Mouse (Mus musculus): ENCODE measurements around the gene Mapkapk3.
A peak's percentile ranks its signal among the peaks of the same experiment; 100 is the strongest.

The Mapkapk3 gene

DNA sequence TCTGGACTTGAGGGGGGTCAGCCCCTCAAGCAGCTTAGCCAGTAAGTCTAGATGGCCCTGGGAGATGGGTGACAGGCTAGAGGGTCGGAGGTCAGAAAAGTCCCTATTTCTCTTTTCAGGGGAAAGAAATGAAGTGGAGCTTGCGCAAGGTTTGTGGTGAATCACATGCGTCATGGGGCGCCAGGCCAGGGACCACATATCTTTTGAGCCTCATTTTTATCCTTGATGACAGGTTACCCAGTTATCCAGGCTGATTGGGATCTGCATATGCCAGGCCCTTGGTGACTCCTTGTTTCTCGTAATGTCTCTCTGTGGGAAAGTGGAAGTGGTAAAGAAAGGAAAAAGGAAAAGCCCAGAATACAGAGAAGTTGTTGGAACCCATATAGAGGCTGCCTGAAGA, 25.8 kb downstream of the Mapkapk3 start:
- no peak for DNase-seq (ENCODE audit: low read depth, low spot score)

DNA sequence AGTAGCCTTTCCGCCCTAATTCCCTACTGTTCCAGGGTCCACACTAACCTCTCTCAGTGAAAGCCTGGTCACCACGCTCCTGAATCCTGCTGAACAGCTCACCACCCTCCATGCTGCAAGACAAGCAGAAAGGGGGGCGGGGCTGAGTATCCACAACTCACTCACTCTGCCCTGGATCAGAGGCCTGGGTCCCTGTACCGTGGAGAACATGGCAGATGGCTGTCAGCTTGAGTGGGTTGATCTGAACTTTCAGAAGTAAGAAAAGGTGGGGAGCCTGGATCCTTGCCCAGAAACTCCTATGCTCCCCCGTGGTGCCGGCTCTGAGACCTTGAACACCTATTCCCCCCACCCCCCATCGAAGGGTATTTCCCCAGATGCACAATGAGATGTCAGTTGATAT, 27.3 kb downstream of the Mapkapk3 start:
- DNase-seq (ENCODE audit: low read depth, low spot score): no peak

DNA sequence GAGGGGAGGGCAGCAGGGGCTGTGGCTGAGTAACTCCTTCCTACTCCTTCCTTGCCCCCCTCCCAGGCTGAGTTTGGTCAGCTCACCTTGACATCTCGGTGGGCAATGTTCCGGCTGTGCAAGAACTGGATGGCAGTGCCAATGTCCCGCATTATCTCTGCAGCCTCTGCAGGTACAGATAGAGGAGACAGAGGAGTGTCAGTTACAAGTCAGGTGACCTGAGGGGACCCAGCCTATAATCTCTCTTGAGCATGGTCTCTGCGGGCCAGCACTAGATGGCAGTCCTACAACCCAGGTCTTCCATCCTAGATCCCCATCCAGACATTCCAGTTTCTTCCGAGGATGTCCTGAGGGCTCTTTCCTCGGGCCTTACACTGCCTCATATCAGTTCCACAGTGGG, 27.9 kb downstream of the Mapkapk3 start:
- no peak for DNase-seq (ENCODE audit: low read depth, low spot score)

DNA sequence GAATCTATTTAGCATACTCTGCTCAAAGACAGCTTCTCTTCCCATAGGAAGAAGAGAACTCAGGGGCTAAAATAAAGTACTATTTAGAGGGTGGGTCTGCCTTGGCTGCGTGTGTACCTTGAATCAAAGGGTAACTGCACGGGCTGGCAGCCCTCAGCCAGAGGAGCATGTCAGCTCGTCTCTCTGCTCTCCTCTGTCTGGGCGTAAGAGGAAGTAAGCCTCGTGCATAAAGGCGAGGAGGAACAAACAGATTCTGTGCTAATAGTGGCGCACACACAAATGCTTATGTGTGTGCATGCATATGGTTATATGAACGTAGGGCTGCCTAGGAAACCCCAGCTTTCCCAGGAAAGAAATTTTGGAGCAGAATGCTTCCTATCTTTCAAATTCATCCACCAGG, 28.8 kb downstream of the Mapkapk3 start:
- no peak for DNase-seq (ENCODE audit: low read depth, low spot score)

DNA sequence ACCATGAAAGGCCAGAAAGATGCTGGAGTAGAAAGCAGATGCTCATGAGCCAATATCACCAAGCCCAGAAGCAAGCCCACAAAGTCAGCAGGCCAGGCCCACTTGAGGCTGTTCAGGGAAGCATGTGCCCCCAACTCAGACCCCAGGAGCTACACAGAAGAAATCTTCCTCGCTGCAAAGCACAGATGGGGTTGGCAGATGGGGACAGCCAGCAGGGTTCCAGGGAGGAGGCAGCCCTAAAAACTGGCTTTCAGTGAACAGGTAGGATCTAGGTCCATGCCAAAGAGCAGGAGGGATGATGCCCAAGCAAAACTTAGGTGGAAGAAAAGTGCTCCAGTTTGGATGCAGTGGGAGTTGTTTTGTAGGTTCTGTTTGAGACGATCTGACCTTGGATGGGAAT, 29.2 kb downstream of the Mapkapk3 start:
- DNase-seq (ENCODE audit: low read depth, low spot score): no peak

DNA sequence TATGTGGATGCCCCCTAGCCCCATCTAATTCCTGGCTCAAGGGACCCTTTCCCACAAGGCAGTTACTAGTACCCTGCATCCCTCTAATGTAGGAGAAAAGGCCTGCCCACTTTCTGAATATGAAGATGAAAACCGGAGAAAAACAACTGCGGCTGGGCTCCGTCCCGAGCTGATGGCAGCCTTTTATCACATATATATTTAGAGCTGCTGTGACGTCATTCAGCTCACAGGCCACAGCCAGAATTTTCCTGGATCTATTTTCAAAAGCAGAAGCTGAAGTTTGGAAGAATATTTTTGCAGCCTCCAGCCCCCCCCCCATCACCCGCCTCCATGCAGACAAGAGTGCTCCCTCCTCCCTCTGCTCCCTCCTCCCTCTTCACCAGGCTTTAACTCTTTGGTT, 30.1 kb downstream of the Mapkapk3 start:
- no peak for DNase-seq (ENCODE audit: low read depth, low spot score)

DNA sequence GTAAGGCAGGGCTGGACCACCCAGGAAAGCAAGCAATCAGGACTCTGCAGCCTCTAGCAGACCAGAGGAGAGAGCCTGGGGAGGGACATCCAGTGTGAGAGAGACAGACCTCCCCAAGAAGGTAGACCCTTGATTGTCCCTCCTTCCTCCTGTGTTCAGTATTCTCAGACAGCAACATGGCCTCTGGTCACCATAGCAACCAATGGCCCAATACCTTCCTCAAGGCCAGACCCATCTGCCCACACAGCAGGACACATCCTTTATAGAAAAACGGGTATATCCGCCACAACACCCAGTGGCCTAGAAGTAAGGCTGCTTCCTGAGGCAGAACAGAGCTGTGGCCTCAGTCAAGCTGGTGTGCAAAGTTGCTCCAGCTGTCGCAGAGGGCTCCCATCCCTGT, 34.1 kb downstream of the Mapkapk3 start:
- peak; percentile 55 for DNase-seq (ENCODE audit: low read depth, low spot score)

DNA sequence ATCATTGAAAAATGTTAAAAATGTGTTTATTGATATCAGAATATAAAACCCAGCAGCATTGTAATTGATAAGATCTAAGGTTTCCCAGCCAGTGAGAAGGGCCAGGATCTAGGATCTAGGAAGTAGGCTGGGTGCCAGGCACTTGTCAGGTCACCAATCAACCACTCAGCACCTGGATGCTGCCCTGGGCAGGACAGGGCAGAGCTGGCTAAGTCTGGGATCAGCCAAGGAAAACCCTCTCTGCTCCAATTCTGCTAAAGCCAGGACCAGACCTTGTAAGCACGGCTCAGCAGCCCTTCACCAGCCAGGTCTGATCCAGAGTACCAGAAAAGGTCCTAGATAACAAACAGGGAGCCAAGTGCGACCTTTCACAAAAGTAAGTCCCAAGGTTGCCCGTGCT, 34.8 kb downstream of the Mapkapk3 start:
- DNase-seq (ENCODE audit: low read depth, low spot score): no peak

DNA sequence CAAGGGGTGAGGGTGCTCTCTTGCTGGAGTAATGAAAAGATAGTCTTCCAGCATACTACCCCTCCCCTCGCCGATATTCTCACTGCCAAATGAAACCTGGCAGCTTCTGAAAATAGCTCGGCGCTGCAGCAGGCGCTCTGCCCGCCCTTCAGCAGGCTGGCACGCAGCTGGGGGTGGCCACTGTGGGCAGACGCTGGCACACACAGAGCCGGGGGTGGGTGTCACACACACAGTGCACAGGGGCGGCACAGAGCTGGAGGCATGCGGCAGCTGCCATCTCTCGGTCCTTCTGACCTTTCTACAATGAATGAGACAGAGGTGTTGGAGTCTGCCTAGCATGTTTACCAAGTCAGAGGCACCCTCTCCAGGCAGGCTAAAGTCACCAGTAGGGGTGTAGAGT, 35.2 kb downstream of the Mapkapk3 start:
- DNase-seq (ENCODE audit: low read depth, low spot score): no peak

DNA sequence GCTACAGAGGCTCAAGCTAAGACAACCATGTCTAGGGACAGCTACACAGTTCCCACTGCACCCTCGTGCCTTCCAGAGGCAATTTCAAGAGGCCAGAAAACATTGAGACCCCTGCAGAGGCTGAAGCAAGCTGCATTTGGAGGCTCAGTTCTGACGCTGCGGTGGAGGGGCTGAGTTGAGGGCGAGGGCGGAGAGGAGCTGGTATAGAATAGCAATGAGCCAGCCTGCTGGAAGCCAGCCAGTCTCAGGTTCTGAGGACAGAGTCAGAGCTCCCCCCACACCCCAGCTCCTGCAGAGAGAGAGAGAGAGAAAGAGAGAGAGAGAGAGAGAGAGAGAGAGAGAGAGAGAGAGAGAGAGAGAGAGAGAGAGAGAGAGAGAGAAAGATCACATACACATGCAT, 37.5 kb downstream of the Mapkapk3 start:
- no peak for DNase-seq (ENCODE audit: low read depth, low spot score)

DNA sequence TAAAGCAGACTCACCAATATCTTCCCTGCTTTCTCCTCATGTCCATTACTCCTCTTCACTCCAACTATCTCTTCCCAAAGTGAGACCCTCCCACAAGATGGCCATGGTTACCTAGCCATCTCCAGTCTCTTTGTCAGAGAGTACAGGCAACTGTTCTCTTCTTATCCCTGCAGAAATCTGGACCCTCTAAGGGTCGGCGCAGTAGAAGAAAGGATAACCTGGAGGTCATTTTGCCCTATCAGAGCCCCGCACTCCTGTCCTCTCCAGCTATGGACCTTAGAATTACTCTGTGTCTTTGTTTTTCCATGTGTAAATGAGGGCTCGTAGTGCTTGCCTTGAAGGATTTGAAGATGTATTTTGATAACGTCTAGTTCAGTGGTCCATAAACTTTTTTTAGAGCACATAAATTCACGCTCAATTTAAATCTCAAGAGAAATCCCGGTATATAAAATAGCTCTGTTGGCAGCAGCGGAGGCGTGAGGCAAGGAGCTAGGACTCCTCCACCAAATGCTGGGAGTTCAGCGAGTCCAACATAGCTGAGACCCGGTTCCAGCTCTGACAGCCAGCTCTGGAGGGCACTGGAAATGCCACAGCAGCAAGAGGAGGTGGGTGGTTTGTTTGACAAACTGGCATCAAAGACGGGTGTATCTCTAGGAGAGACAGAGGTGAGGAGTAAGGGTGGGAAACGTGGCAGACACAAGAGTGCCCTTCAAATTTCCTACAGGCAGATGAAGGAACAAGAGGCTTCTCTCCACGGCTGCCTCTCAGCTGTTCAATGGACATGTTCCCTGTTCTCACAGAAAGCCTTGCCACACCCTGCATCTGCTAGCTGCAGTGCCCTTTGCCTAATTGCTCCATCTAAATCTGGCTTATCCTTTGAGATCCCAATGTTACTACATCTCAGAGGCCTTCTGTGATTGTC, 39.0 kb downstream of the Mapkapk3 start:
- DNase-seq (ENCODE audit: low read depth, low spot score): no peak

DNA sequence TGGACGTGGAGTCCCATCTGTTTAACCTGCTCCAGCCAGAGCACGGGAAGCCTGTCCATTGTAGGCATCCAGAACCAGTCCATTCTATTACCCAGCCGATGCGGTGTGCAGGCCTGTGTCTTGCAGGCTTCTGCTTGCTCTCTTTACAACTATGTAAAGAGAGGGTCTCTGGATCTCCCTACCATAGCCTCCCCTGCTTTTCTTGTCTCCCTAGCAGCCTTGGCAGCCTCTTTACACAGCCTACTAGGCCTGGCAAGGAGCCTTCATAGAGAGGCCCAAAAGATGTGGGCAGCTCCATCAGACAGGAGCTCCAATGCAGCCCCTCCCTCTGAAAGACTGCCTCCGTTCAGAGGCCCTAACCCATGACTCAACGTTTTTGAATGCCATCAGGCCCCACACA, 40.5 kb downstream of the Mapkapk3 start:
- DNase-seq (ENCODE audit: low read depth, low spot score): no peak

DNA sequence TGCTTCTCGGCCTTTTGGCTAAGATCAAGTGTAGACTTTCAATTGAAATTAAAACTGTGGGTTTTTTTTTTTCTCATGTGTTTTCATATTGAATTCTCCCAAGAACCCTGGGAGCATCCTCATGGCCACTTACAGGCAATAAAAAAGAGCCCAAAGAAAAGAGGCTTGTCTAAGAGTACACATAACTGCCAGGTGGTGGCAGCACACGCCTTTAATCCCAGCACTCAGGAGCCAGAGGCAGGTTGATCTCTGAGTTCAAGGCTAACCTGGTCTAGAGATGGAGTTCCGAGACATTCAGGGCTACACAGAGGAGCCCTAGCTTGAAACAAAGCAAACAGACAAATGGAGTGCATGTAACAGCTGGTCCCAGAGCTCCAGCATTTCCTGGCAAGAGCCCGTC, 43.5 kb downstream of the Mapkapk3 start:
- no peak for DNase-seq (ENCODE audit: low read depth, low spot score)

DNA sequence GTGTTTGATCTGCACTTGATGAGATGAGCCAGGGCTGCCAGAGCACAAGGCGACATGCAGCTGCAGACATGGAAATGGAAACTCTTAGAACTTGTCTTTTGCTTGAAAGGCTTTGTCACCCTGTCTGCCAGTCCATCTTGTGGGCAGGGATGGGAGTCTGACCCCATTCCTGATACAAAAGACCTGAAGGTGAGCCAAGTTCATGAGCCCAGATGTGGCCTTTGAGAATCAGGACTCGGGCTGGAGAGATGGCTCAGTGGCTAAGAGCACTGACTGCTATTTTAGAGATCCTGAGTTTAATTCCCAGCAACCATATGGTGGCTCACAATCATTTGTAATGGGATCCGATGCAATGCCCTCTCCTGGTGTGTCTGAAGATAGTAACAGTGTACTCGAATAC, 44.4 kb downstream of the Mapkapk3 start:
- DNase-seq (ENCODE audit: low read depth, low spot score): no peak

DNA sequence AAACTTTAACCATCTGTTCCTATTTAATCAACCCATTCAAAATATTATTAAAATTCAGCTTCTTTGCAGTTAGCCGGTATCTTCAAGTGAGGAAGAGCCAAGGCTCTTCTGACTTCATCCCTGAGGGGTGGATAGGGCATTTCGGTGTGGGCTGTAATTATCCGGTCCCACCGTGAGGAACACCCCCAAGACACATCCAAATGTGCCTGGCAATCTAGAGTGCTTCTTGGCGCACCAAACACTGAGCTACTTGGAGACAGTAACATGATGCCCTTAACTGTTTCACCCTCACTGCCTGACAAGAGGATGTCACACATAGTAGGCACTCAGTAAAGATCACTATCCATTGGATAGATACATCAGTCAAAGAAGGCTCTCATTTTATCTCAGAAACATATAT, 53.5 kb downstream of the Mapkapk3 start:
- no peak for DNase-seq (ENCODE audit: low read depth, low spot score)

DNA sequence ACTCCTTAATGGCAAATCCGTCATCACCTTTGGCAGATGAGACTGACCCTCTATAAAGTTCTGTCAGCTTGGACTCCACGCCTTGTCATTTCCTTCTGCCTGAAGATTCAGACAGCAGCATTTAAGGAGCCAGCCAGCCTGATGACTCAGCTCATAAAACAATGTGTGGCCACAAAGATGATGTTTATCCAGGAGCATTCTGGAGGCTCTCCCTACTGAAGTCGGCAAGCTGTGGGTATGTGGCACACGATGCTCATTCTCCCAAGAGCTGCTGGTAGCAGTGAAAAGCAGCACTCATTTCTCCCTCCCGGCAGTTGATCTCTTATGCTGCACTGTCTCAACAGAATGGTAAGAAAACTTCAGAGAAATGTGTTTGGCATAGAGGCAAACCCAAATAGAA, 54.4 kb downstream of the Mapkapk3 start:
- no peak for DNase-seq (ENCODE audit: low read depth, low spot score)

DNA sequence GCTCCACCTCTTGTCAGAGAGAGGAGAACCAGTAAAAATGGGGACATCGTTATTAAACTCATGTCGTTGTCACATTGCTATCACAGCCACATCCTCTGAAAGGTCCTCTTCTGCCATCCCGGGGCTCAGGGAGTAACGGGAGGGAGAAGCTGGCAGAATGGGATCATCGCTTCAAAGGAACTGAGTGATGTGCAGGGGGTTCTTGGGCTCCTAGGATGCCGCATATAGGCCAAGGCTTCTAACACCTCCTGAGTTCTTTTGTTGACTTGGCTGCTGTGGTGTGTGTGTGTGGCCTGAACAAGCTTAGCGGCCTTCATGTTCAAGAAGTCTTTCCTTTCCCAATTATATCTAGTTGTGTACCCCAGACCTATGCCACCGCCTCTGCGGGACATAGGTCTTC, 57.5 kb downstream of the Mapkapk3 start:
- no peak for DNase-seq (ENCODE audit: low read depth, low spot score)

DNA sequence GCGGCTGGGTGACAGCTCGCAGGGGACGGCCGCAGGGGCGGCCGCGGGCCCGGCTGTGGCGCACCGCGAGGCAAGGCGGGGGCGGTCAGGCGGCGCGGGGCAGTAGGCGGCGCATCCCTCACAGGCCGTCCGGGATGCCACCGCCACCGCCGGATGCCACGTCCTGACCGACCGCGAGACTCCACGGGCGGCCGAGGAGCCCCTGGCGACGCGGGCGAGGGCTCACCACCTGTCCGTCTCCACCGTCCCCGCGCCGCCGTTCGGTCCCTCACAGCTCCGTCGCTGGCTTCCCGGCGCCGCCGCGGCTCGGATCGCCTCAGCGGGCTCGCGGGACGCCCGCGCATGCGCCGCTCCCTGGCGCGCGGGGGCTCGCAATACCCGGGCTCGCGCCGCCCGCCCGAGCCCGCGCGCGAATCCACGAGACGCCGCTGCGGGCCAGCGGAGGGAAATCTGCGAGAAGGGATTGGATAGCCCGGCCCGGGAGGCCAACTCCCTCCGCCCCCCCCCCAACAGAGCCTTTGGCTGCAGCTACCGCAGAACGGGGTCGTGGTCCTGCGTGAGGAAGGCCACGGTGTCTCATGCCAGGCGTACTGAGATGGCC, 58.0 kb downstream of the Mapkapk3 start, which contains the start of gene Dock3:
Gene Dock3, minus strand, starts transcription at position 371 of the 601 bp plus-strand sequence.
- peak; percentile 69 for DNase-seq (ENCODE audit: low read depth, low spot score)

DNA sequence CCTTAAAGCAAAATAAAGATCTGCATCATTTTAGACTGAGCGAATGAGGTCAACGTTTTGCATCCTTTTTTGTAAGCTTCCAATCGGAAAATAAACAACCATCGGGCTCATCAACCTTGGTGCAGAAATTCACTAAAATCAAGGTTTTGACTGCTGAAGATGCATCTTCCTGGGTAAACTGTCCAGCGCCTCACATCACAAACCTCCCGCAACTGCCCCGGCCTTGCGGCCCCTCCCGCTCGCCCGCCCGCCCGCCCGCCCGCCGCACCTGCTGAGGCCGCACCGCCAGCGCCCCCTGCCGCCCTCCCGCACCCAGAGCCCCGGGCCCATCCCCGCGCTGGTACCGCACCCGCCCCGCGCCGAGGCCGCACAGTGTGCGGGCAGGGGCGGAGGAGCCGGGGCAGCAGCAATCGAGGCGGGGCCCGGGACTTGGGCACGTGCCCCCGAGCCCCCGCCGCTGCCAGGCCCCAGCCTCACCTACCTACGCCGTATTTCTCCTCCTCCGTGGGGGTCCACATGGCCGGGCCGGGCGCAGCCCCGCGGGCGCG, 58.6 kb downstream of the Mapkapk3 start:
- peak; percentile 30 for DNase-seq (ENCODE audit: low read depth, low spot score)

DNA sequence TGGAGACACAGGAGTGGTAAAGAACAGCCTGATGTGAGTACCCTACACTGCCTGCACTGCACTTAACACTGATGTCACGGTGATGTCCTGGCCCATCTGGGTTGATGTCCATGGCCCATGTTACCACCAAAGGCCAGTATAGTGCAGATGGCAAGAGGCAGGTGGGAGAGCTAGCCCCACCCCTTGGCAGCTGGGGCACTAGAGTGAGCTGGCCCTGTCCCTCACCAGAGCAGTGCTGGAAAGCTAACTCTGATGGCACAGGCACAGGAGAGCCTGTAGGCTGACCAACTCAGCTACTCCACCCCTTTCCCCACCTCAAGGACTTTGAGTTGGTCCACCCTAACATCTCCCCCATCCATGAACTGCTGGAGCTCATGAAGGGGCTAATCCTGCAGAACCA, 65.1 kb downstream of the Mapkapk3 start:
- DNase-seq (ENCODE audit: low read depth, low spot score): no peak
